Mouse (Mus musculus) naive thymus-derived CD4-positive, alpha-beta T cell, adult 5 months (primary cell): ENCODE measurements around the gene Sohlh2. TPM values are rescaled to one million over a fixed set of nuclear protein-coding genes. Genes with fewer than 3 reads are reported as not detected.

Source experiments
- polyA plus RNA-seq: library from polyadenylated mRNA; unstranded; fragments of 100-300 nt; shearing (Covaris generic); gene quantifications from one replicate; pipeline ENCODE4 v1.2.1, GENCODE M21; 2017

Gene Sohlh2
- not detected for polyA plus RNA-seq

GRCm38 (mm10) chr3:55181766-55182165 lies at the start of gene Sohlh2:
Sohlh2 (plus strand) TSS chr3:55182028.

GRCm38 (mm10) chr3:55137039-55137438 lies 44.8 kb upstream of the Sohlh2 start, which contains the start of gene Ccdc169:
Ccdc169 (plus strand) TSS chr3:55137339.

GRCm38 (mm10) chr3:55241730-55242421 lies 60.0 kb downstream of the Sohlh2 start, which contains the start of gene Dclk1:
Dclk1 (plus strand) TSS chr3:55242364.

Other genes starting within 250 kb of the Sohlh2 start
- gene Ccna1, start 126.5 kb upstream of the Sohlh2 start, polyA plus RNA-seq, result not detected
- gene Spg20, start 69.9 kb upstream of the Sohlh2 start, polyA plus RNA-seq, result 16.8 TPM
- not detected for gene Ccdc169, start 44.7 kb upstream of the Sohlh2 start, polyA plus RNA-seq
- gene Dclk1, start 60.3 kb downstream of the Sohlh2 start, polyA plus RNA-seq, result 0.29 TPM